Comparison of ENCODE assay signal across 32 mouse cellular contexts in genomic region chr1:140444394-140444793, GRCm38 (mm10).
"Had no signal": no experiment of that assay in that cellular context is flagged by ENCODE, and none has a peak within 500 bp of the region (broad histone marks: within the 10 kb centered on the region; RNA-seq: fewer than 3 reads in every experiment).

No protein-coding gene starts in this region.

- H3K27me3 ChIP-seq: limb, embryonic 12.5 days; limb, embryonic 13.5 days; limb, embryonic 15.5 days; liver, embryonic 13.5 days; liver, embryonic 15.5 days; lung, embryonic 15.5 days; megakaryocyte, embryonic 14.5 days; midbrain, embryonic 12.5 days; midbrain, embryonic 13.5 days; midbrain, embryonic 15.5 days; neural tube, embryonic 12.5 days; neural tube, embryonic 13.5 days had no signal

- H3K27ac ChIP-seq: limb, embryonic 10.5 days; limb, embryonic 12.5 days; limb, embryonic 13.5 days; limb, embryonic 15.5 days; liver, embryonic 13.5 days; liver, embryonic 14.5 days; liver, embryonic 15.5 days; lung, embryonic 15.5 days; macrophage; midbrain, embryonic 10.5 days; midbrain, embryonic 12.5 days; midbrain, embryonic 13.5 days; midbrain, embryonic 15.5 days; neural tube, embryonic 12.5 days; neural tube, embryonic 13.5 days had no signal

- H3K9me3 ChIP-seq: limb, embryonic 10.5 days; limb, embryonic 12.5 days; limb, embryonic 13.5 days; limb, embryonic 15.5 days; liver, embryonic 13.5 days; liver, embryonic 15.5 days; lung, embryonic 15.5 days; midbrain, embryonic 10.5 days; midbrain, embryonic 12.5 days; midbrain, embryonic 13.5 days; midbrain, embryonic 15.5 days; neural tube, embryonic 12.5 days; neural tube, embryonic 13.5 days had no signal

- H3K9ac ChIP-seq: limb, embryonic 12.5 days; limb, embryonic 13.5 days; limb, embryonic 15.5 days; liver, embryonic 13.5 days; liver, embryonic 14.5 days; liver, embryonic 15.5 days; liver, postnatal 0 days; lung, embryonic 14.5 days; lung, embryonic 15.5 days; midbrain, embryonic 12.5 days; midbrain, embryonic 13.5 days; midbrain, embryonic 15.5 days; neural tube, embryonic 12.5 days; neural tube, embryonic 13.5 days had no signal

- H3K4me1 ChIP-seq: limb, embryonic 10.5 days; limb, embryonic 12.5 days; limb, embryonic 13.5 days; limb, embryonic 15.5 days; liver, embryonic 13.5 days; liver, embryonic 15.5 days; lung, embryonic 15.5 days; megakaryocyte, embryonic 14.5 days; midbrain, embryonic 10.5 days; midbrain, embryonic 12.5 days; midbrain, embryonic 13.5 days; midbrain, embryonic 15.5 days; neural tube, embryonic 12.5 days; neural tube, embryonic 13.5 days had no signal

- ATAC-seq: liver, postnatal 0 days; lung, postnatal 0 days; midbrain, embryonic 13.5 days; midbrain, embryonic 15.5 days; midbrain, embryonic 16.5 days had no signal

- H3K4me3 ChIP-seq: limb, embryonic 10.5 days; limb, embryonic 12.5 days; limb, embryonic 13.5 days; limb, embryonic 15.5 days; liver, embryonic 13.5 days; liver, embryonic 15.5 days; lung, embryonic 15.5 days; megakaryocyte, embryonic 14.5 days; midbrain, embryonic 10.5 days; midbrain, embryonic 12.5 days; midbrain, embryonic 13.5 days; midbrain, embryonic 15.5 days; myocyte; neural tube, embryonic 12.5 days; neural tube, embryonic 13.5 days had no signal

- H3K4me2 ChIP-seq: limb, embryonic 12.5 days; limb, embryonic 13.5 days; limb, embryonic 15.5 days; liver, embryonic 11.5 days; liver, embryonic 13.5 days; liver, embryonic 15.5 days; lung, embryonic 14.5 days; lung, embryonic 15.5 days; midbrain, embryonic 11.5 days; midbrain, embryonic 12.5 days; midbrain, embryonic 13.5 days; midbrain, embryonic 15.5 days; neural tube, embryonic 12.5 days; neural tube, embryonic 13.5 days had no signal

- DNase-seq: left cerebral cortex, postnatal 4 days; liver; liver, embryonic 13.5 days; liver, postnatal 0 days; lung, adult 18-20 months; lung, adult 2 months; lung, embryonic 14.5 days; lung, postnatal 10 days; lung, postnatal 14 days; lung, postnatal 36 days; lung, postnatal 4 days; midbrain, embryonic 14.5 days had no signal

- H3K36me3 ChIP-seq: limb, embryonic 10.5 days; limb, embryonic 12.5 days; limb, embryonic 13.5 days; limb, embryonic 15.5 days; liver, embryonic 13.5 days; liver, embryonic 15.5 days; lung, embryonic 15.5 days; midbrain, embryonic 10.5 days; midbrain, embryonic 12.5 days; midbrain, embryonic 13.5 days; midbrain, embryonic 15.5 days; neural tube, embryonic 12.5 days; neural tube, embryonic 13.5 days had no signal
